Mouse (Mus musculus) cerebellum, postnatal 4 days (tissue): ENCODE measurements around the gene BC049762.

Experiments
- DNase-seq, 2 experiments: peaks; one replicate each; pipeline ENCODE4 v3.0.0; 2022; ENCODE audit warnings: low spot score in 2 of 2, mixed read lengths in 1 of 2

The BC049762 gene

DNA sequence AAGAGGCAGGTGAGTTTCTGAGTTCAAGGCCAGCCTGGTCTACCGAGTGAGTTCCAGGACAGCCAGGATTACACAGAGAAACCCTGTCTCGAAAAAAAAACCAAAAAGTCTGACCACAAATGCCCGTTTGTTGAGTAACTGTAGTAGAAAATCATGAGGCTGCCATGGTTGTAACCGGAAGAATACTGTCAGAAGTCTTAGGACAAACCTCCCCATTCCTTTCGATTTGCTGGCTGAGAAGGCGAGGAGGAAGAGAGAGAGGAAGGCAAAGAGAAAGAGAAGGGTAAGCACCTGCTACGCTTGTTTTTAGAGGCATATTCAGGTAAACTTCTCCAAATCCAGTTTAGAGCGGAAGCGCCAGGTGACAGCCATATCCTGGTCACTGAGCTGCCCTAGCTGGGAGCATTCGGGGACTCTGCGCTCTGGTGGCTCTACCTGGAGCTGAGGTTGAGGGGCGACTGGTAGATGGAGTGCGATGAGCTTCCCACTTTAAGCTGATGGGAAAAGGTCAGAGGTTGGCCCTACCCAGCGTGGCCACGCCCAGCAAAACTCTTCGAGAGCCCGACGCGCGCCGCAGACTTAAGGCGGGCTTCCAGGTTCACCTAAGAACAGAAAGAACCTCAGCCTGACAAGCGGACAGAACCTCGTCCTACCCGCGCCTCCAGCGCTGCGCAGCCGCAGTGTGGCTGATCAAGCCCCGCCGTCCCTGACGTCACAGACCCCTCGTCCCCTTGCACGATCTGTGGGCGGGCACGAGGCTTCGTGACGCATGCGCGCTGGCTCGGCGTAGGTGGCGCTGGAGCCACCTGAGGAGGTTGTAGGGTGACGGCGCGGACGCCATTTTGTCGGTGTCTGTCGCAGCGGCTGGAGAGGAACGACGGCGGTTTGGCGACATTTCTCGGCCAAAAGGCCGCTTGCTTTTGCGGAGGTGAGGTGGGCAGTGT lies at the start of gene BC049762:
Gene BC049762 (minus strand): TSS at position 705 of the 944 bp plus-strand sequence.
- peak; percentile 95 to 97 for DNase-seq

DNA sequence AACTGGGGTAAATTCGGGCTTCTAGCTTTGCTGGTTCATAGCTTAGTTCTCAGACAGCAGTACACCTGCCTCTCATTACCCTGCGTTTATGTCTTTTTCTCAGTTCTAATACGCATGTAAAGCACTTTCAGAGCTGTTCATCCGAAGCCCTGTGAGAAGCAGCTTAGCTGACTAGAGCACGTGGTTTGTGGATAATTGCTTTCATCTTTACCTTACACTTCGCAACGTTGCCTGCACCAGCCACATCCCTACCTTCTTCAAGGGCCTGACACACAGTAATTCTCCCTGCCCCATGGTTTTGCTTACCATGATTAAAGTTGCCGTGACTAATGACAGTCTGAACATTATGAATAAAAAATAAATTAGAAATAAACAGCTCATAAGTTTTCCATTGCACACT lies 49.0 kb upstream of the BC049762 start:
- no peak for DNase-seq

DNA sequence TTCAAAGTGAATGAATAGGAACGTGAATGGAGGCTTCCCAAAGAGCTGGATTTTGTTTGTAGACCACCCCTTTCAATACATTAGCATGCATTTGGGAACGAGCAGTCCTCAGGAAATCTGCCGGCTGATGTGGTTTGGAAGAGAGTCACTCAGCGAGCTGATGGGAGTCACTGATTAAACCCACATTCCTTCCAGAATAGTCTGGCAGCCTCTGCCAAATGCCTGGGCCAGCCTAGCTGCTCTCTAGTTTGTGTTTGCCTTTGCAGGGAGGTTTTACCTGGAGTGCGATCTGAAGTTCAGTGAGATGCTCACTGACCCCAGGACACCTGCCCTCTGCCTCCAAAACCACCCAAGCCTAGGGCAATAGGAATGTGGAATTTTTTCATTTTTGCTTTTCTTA lies 45.5 kb upstream of the BC049762 start:
- DNase-seq, result no peak

DNA sequence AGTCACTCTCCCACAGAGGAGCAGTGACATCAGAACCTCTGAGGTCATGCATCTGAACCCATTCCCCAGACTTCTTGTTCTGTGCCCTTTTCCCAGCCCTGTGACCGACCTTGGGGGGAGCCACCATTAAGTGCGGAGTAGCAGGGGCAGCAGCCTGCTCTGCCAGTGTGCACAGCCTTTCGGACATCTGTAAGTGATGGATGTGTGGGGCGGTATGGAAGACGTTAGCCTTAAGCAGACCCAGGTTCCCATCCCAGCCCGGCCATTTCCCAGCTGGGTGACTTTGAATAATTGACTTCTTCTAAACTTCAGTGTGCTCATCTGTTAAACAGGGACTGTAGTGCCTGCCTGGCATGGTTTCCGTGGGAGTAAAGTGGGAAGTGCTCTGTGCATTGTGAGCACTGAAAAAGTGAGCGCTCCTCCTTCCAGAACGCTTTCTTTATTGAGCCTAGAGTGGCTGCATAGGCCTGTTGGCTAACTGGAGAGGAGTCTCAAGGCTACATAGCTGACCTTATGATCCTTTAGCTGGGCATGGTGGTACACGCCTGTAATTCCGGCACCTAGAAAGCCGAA lies 41.2 kb upstream of the BC049762 start:
- no peak for DNase-seq

- DNase-seq, result no peak
Measured at GRCm38 (mm10) chr11:51302396-51302795, 39.5 kb upstream of the BC049762 start.

DNA sequence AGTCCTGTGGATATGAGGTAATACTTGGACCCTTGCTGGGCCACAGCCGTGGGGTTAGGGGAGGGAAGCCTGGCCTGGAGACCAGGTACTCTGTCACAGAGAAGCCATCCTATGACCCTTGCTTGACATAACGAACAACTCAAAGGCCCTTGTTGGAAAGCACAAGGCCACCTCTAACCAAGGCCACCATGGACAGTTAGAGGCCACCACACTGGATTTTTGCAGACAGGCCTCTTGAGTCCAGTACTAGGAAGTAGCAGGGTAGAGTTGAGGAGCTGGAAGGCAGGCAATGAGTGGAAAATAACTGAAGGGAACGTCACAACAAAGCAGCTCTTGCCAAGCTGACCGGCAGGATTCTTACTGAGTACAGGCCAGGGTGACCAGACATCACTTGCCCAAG lies 35.8 kb upstream of the BC049762 start:
- DNase-seq, result no peak

DNA sequence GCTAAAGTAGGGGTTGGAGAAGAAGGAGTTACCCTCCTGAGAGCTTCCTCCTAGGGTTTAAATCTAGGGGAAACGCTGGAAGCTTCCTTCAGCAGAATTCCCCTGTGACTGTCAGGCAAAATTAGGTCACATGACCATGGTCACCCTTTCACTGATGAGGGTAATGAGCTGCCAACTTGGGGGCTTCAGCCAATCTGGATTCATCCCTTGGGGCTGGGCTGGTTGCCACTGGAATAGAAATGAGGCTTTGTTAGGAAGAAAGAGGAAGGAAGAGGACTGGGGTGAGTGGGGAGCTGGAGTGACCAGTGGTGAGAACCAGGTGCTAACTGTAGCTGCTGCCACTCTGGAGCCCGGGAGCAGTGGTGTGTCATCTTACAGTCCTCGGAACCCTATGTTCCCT lies 32.9 kb upstream of the BC049762 start:
- DNase-seq, result no peak

DNA sequence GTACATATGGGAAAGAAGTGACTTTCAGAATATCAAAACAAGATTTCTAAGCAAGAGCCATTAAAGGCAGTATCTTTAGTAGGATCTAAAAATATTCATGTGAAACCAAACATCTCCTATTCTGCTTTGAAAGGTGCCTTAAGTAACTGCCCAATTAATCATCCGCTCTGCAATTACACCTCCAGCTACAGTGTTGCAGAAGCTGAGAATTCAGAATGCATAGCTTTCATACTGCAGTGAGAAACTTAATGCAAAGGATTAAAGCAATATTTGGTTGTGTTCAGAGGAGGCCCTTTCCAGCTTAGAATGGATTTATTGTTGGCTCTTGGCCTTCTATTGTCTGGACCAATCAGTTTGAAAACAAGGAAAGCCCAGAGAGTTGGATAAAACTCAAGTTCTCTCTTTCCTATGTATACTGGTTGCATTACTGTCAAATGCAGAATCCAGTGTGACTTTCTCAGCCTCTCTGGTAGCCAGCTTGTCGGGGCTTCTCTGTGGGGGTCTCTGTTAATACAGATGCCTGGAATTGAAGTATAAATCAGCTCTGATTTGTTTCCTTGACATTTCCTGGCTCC lies 31.2 kb upstream of the BC049762 start:
- no peak for DNase-seq

DNA sequence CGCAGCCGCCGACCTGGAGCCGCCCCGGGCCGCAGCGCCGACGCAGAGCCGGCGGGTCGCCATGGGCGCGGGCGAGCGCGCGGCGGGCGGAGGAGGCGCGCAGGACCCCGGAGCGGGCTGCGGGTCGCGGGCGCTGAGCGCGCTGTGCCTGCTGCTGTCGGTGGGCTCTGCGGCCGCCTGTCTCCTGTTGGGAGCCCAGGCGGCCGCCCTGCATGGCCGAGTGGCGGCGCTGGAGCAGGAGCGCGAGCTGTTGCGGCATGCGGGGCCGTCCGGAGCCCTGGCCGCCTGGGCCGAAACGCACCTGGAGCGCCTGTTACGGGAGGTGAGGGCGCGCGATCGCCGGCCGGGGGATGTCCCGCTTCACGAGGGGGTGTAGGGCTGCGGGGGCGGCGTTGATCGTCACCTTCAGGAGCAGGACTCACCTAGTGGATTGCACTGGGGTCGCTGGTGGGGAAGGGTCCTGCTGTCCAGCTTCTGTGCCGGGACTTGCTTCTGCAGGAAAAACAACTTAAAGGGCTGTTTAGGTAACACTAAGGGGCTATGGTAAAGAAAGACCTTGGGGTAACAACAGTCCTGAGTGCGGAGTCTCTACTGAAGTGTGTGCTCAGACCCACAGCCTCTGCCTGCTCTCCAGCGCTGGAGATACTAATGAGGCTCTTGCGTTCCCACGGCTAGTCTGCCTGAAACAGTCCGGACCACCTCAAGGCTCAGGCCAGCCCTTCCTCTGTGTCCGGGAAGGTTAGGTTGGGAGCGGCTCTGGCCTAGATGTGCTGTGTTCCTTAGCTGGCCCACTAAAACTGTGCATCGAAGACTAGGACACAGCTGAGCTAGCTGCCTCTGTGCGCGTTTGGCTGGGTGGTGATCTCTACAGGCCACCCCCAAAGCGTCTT lies 27.5 kb upstream of the BC049762 start:
- DNase-seq, result peak in 1 of 2 experiments; percentile 56

GRCm38 (mm10) chr11:51289564-51290041 lies 26.8 kb upstream of the BC049762 start, which contains the start of gene Col23a1:
Gene Col23a1 (plus strand): TSS chr11:51289920.
- peak; percentile 64 to 73 for DNase-seq

DNA sequence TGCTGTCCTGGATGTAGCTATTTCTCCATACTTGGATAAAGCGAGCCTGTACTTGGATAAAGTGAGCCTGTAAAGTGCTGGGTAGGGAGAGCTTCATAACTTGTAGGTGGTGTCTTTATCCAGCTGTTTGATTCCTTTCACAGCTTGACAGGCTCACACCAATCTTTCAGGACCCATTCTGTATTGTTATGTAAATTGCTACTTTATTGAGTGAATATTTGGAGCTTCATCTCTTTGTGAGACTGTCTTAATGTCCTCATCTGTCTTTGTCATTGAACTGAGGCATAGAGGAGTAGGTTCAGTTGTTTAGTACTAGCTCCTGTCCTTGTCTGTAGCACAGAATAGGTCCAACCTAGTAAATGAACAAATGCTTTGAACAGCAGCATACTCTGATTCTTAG lies 11.6 kb upstream of the BC049762 start:
- no peak for DNase-seq

DNA sequence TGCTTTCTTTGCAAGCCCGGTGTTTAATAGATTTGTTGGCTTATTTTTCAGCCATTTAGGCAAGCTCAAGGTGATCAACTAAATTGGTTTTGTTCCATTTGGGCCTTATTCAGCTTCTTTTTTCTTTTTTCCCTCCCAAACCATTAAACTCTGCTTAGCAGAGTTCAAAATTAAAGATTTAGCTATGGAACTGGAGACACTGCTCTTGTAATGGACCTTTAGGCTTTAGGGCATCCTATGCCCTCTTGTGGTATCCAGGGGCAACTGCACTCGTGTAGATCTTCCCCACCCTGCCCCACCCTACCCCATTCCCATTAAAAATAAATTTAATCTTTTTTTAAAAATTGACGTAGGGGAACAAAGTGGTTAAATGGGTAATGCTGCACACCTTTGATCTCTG lies 2.5 kb upstream of the BC049762 start:
- no peak for DNase-seq

GRCm38 (mm10) chr11:51264352-51264751 lies 1.5 kb upstream of the BC049762 start:
- DNase-seq, result no peak

GRCm38 (mm10) chr11:51263286-51263831 lies 513 bp upstream of the BC049762 start:
- peak in 1 of 2 experiments; percentile 31 for DNase-seq

- no peak for DNase-seq
Measured at GRCm38 (mm10) chr11:51261680-51262219, 1.1 kb downstream of the BC049762 start, which contains the start of gene Clk4. Gene Clk4 (plus strand): TSS chr11:51261730.

- no peak for DNase-seq
Measured at GRCm38 (mm10) chr11:51257006-51257405, 5.8 kb downstream of the BC049762 start.

DNA sequence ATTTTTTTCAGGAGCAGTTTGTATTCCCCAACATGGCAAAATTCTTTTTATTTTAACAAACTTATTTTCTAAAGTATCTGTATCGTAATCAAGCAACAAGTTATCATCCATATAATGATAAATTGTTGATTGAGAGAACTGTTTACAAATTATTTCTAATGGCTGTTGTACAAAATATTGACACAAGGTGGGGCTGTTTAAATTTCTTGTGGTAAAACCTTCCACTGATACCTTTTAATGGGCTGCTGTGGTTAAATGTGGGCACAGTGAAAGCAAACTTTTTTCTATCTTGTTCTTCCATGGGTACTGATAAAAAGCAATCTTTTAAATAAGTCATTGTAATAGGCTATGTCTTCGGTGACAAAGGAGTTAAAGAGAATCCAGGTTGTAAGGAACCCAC lies 19.9 kb downstream of the BC049762 start:
- no peak for DNase-seq

- DNase-seq, result no peak
Measured at GRCm38 (mm10) chr11:51234626-51235025, 28.2 kb downstream of the BC049762 start.

GRCm38 (mm10) chr11:51227104-51227503 lies 35.7 kb downstream of the BC049762 start:
- no peak for DNase-seq

DNA sequence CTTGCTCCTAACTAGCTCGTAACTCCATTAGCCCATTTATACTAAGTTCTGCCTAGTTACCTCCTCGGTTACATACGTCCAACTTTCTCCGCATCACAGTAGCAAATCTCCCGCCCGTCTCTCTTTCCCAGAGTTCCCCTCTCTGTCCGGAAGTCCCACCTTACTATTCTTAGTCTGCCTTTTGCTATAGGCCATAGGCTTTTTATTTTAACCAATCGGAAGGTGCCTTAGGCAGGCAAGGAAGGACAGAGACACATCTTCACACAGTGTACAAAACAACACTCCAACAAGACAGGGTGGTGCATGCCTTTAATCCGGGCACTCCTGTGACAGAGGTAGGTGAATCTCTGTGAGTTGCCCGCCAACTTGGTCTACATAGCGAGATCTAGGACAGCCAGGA lies 42.5 kb downstream of the BC049762 start, which contains the start of gene Gm12569:
Gene Gm12569 (plus strand): TSS at position 166 of the 400 bp plus-strand sequence.
- DNase-seq, result no peak
